Mouse (Mus musculus) hindbrain, postnatal 0 days (tissue): ENCODE measurements at regions not wholly inside any gene's neighbourhood (a gene's known extent, or its start where the extent isn't known, plus 50 kb on each side); places are given as distances from the start of the nearest gene placed in this dataset.
A peak's percentile ranks its signal among the peaks of the same experiment; 100 is the strongest.

Experiments used
- ATAC-seq: fragments of 200-750 bp; cut with Nextera tagmentation; 2 replicates; pipeline ENCODE4 v1.8.0; 2017; ENCODE audit warnings: mild to moderate bottlenecking, moderate TSS enrichment, moderate library complexity
- DNase-seq: peaks from one replicate; pipeline ENCODE4 v3.0.0-alpha.2; 2015; ENCODE audit warnings: low spot score
- H3K27ac ChIP-seq: fragments of 300-500 bp; sonication (generic); 2 replicates; pipeline ENCODE4 v1.5.1; 2014; ENCODE audit warnings: mild to moderate bottlenecking
- H3K27me3 ChIP-seq: fragments of 300-500 bp; sonication (generic); 2 replicates; pipeline ENCODE4 v1.6.1; 2014; ENCODE audit warnings: low read length, mixed read lengths; ENCODE audit not compliant: insufficient read depth
- H3K36me3 ChIP-seq: fragments of 300-500 bp; sonication (generic); 2 replicates; pipeline ENCODE4 v1.6.1; 2014; ENCODE audit warnings: low read length, mixed read lengths; ENCODE audit not compliant: insufficient read depth
- H3K4me1 ChIP-seq: fragments of 300-500 bp; sonication (generic); 2 replicates; pipeline ENCODE4 v1.6.1; 2014; ENCODE audit warnings: antibody characterized with exemption, low read length, mixed read lengths; ENCODE audit not compliant: insufficient read depth
- H3K4me2 ChIP-seq: fragments of 300-500 bp; sonication (generic); 2 replicates; pipeline ENCODE4 v1.6.1; 2014; ENCODE audit warnings: low read depth, mild to moderate bottlenecking, low read length, moderate library complexity, mixed read lengths
- H3K4me3 ChIP-seq: fragments of 300-500 bp; sonication (generic); 2 replicates; pipeline ENCODE4 v1.5.1; 2014; ENCODE audit warnings: low read length
- H3K9ac ChIP-seq: fragments of 300-500 bp; sonication (generic); replicated peaks from 2 replicates; pipeline ENCODE4 v1.6.1; 2014; ENCODE audit warnings: mild to moderate bottlenecking, low read length, moderate library complexity, mixed read lengths
- H3K9me3 ChIP-seq: fragments of 300-500 bp; sonication (generic); 2 replicates; pipeline ENCODE4 v1.6.1; 2016; ENCODE audit warnings: low read length, mixed read lengths
- CTCF ChIP-seq: IDR thresholded peaks from 2 replicates; pipeline ENCODE4 v1.5.1; 2016; ENCODE audit warnings: antibody characterized with exemption, control low read depth, low read depth
- WGBS: fragments of 180-500 bp; shearing (Covaris S2); extraction: QIAGEN DNeasy Blood & Tissue Kit; methylation state at CpG from one replicate; pipeline ENCODE4 v1.1.7; 2014; 5-methylcytosine and 5-hydroxymethylcytosine counted together

GRCm38 (mm10) chr9:59129699-59130340, 93.6 kb upstream of the Neo1 start:
- TF ChIP-seq CTCF = no peak
- no peaks in the 10 kb centered on the region for H3K9me3 ChIP-seq
- H3K27me3 ChIP-seq = no peaks in the 10 kb centered on the region
- WGBS = 43% methylated on average over 9 of the region's 9 CpGs
- no peak overlapping the region for H3K4me3 ChIP-seq
- no peak overlapping the region for H3K4me2 ChIP-seq
- H3K9ac ChIP-seq = no peak overlapping the region
- peak; percentile 75 for ATAC-seq
- peak; percentile 81 for DNase-seq
- H3K4me1 ChIP-seq = peaks cover 22% of the 10 kb centered on the region; the same call in 1 of the 2 replicates
- peak overlapping the region; percentile 16; the same call in 1 of the 2 replicates for H3K27ac ChIP-seq
- no peaks in the 10 kb centered on the region for H3K36me3 ChIP-seq

GRCm38 (mm10) chr9:59129252-59129651, 93.0 kb upstream of the Neo1 start:
- WGBS = 57% methylated on average over 1 of the region's 1 CpGs
- Histone ChIP-seq H3K36me3 (no peaks in the 10 kb centered on the region), H3K27ac (peak overlapping the region; percentile 16; the same call in 1 of the 2 replicates), H3K4me3 (no peak overlapping the region), H3K4me1 (peaks cover 18% of the 10 kb centered on the region; the same call in 1 of the 2 replicates), H3K27me3 (no peaks in the 10 kb centered on the region), H3K9me3 (no peaks in the 10 kb centered on the region), H3K4me2 (no peak overlapping the region), H3K9ac (no peak overlapping the region)
- TF ChIP-seq CTCF = no peak
- DNase-seq (peak; percentile 56), ATAC-seq (peak; percentile 73)

GRCm38 (mm10) chr9:59128023-59128422, 91.8 kb upstream of the Neo1 start:
- Histone ChIP-seq H3K4me1 (peaks cover 6% of the 10 kb centered on the region; the same call in 1 of the 2 replicates), H3K4me2 (no peak overlapping the region), H3K27me3 (no peaks in the 10 kb centered on the region), H3K9ac (no peak overlapping the region), H3K4me3 (no peak overlapping the region), H3K36me3 (no peaks in the 10 kb centered on the region), H3K27ac (no peak overlapping the region), H3K9me3 (no peaks in the 10 kb centered on the region)
- 49% methylated on average over 2 of the region's 2 CpGs for WGBS
- DNase-seq = peak; percentile 70
- no peak for ATAC-seq
- no peak for TF ChIP-seq CTCF

DNA sequence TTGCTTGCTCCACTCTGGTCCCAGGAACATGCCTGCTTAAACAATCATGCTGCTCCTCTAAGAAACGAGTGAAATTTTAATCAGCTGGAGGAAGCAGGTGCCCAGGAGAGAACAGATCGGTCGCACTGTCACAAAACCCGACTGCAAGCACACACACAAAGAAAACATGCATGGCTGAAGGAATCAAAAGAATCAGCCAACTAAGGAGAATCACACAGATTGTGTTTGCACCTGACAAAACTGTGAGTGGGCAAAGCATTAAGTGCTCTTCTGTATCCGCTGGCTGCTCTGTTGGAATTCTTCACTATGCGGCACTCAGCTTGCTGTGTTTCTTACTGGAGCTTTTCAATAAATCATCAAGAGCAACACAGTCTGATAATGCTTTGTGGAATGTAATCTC, 89.6 kb upstream of the Neo1 start:
- H3K27ac ChIP-seq = peak overlapping the region; percentile 20
- H3K9me3 ChIP-seq = no peaks in the 10 kb centered on the region
- no peak overlapping the region for H3K9ac ChIP-seq
- H3K4me3 ChIP-seq = no peak overlapping the region
- 39% methylated on average over 6 of the region's 6 CpGs for WGBS
- H3K4me1 ChIP-seq = peaks cover 4% of the 10 kb centered on the region; the same call in 1 of the 2 replicates
- ATAC-seq (no peak), DNase-seq (no peak)
- no peaks in the 10 kb centered on the region for H3K36me3 ChIP-seq
- H3K27me3 ChIP-seq = no peaks in the 10 kb centered on the region
- no peak overlapping the region for H3K4me2 ChIP-seq
- no peak for TF ChIP-seq CTCF

DNA sequence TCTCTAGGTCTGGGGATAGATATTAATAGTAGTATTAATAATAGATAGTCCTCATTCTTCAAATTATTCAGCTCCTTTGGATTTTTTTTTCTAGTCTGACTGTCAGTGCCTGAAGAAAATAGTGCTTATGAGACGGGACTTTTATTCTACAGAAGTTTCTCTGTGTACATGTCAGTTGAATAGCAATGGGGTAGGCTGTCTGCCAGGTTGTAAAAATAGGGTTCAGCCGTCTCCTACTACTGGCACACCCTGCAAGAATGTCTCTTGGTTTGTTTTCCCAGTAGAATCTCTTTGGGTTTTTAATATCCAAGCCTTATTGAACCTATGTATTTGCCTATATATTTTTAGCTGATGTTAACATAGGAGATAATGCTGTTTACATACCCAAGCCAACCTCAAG, 80.3 kb upstream of the Neo1 start:
- no peak for ATAC-seq
- TF ChIP-seq CTCF = no peak
- Histone ChIP-seq H3K36me3 (no peaks in the 10 kb centered on the region), H3K27ac (no peak overlapping the region), H3K4me2 (no peak overlapping the region), H3K9ac (no peak overlapping the region), H3K9me3 (no peaks in the 10 kb centered on the region), H3K4me1 (peaks cover 4% of the 10 kb centered on the region; the same call in 1 of the 2 replicates), H3K4me3 (no peak overlapping the region), H3K27me3 (no peaks in the 10 kb centered on the region)
- 30% methylated on average over 2 of the region's 2 CpGs for WGBS
- no peak for DNase-seq

DNA sequence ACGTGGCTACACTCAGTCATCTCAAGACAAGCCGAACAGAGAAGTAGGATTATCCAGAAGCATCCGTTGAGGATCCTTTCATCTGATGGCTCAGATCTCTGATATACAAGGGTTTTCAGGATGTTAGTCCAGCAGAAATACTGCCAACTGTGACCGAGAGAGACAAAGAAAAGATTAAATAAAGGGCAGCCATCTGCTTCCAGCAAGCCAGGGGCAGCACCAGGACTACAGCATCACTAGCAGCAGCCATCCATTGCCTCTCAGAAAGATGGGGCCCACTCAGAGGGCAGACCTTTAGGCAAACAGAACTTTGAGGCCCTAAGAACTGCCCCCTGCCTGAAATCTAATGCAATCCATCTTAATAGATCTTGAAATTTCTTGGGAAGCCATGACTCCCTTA, 77.6 kb upstream of the Neo1 start:
- no peak for DNase-seq
- WGBS = 40% methylated on average over 4 of the region's 4 CpGs
- no peak overlapping the region for H3K27ac ChIP-seq

DNA sequence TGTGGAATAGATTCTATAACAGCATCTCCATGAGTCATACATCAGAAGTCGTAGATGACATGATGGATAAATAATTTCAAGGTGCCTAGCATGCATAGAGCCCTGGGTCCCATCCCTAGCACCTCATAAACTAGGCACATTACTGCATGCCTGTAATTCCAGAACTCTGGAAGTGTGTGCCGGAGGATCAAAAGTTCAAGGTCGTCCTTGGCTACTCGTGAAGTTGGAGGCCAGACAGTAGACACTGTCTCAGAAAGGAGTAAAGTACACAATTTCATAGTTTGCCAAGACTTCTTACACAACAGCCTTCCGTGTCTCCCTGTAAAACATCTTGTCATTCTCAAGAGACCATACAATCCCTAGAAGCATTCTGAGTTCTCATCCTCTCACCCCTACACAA, 63.5 kb upstream of the Neo1 start:
- TF ChIP-seq CTCF = no peak
- H3K27me3 ChIP-seq = no peaks in the 10 kb centered on the region
- WGBS = 89% methylated on average over 5 of the region's 5 CpGs
- no peak for ATAC-seq
- no peaks in the 10 kb centered on the region for H3K36me3 ChIP-seq
- no peak for DNase-seq
- H3K9me3 ChIP-seq = no peaks in the 10 kb centered on the region
- H3K4me3 ChIP-seq = no peak overlapping the region
- H3K4me1 ChIP-seq = peaks cover 12% of the 10 kb centered on the region
- no peak overlapping the region for H3K27ac ChIP-seq
- no peak overlapping the region for H3K9ac ChIP-seq
- H3K4me2 ChIP-seq = no peak overlapping the region

More for the DNA sequence above, 77.6 kb upstream of the Neo1 start:
- Histone ChIP-seq H3K36me3 (no peaks in the 10 kb centered on the region), H3K9me3 (no peaks in the 10 kb centered on the region), H3K27me3 (no peaks in the 10 kb centered on the region), H3K4me1 (peaks cover 4% of the 10 kb centered on the region; the same call in 1 of the 2 replicates), H3K4me2 (no peak overlapping the region), H3K9ac (no peak overlapping the region), H3K4me3 (no peak overlapping the region)
- ATAC-seq = no peak
- no peak for TF ChIP-seq CTCF
